Mouse (Mus musculus) monocyte, adult 5-6 weeks (primary cell): ENCODE data around the gene Celf6. TPM values are rescaled to one million over a fixed set of nuclear protein-coding genes. Genes with fewer than 3 reads are reported as not detected.

Experiments
- ATAC-seq: fragments of 153-309, 156-312 bp; replicated peaks from 2 replicates; pipeline ENCODE4 v1.8.0; 2017; ENCODE audit warnings: mild to moderate bottlenecking; ENCODE audit not compliant: low TSS enrichment, insufficient number of reproducible peaks, severe bottlenecking, poor library complexity, low FRiP score
- total RNA-seq: library from RNA; stranded (forward); fragments of 200-1000, 200-491, 200-594 nt; gene quantifications from 3 replicates; pipeline ENCODE4 v1.2.3, GENCODE M21; 2017

The Celf6 gene
- total RNA-seq, 1 experiment from 2014 or later, result not detected

DNA sequence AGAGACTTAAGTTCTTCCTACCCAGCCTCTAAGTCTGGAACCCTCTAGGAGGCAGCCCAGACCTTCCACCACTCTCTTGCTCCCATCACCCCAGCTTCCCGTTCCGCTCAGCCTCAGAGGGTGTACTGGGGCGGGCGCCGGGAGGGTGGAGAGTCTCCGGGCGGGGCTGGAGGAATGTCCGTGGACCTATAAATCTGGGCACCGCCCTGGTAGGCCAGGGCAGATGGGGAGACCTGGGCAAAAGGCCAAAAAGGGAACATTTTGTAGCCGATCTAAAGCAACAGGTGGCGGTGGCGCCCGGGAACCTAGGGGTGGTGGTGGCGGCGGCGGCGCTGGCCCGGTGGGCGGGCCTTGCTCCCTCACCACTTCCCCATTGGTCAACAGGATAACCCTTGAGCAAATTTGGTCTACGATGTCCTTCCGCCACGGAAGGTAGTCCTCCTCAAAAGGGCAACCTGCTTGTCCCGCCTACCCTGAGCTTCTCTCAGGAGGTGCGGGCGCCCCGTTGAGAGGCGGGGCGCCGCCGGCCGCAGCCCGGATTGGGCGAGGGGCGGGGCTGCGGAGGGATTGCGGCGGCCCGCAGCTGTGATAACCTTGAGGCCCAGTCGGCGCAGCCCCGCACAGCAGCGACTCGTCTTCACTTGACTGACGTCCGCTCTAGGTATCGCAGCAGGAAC lies 78.4 kb downstream of the Celf6 start, which contains the start of gene Pkm:
Gene Pkm (plus strand): TSS at position 411 of the 677 bp plus-strand sequence.
- peak; percentile 72 for ATAC-seq

Other genes with a start within 250 kb of the Celf6 start
- gene Bbs4, start 224.4 kb upstream of the Celf6 start, total RNA-seq, result 7.9 to 13.3 TPM (median 11.9 TPM) in 3 replicates
- 109 to 145 TPM (median 136 TPM) in 3 replicates for gene Arih1, start 91.3 kb upstream of the Celf6 start, total RNA-seq
- gene Hexa, start 38.4 kb upstream of the Celf6 start, total RNA-seq, result 97.3 to 114 TPM (median 107 TPM) in 3 replicates
- gene Tmem202, start 38.1 kb upstream of the Celf6 start, total RNA-seq, result 0.39 TPM in 1 of 3 replicates, not detected in the others
- 19.9 to 29.5 TPM (median 25.5 TPM) in 3 replicates for gene Parp6, start 39.4 kb downstream of the Celf6 start, total RNA-seq
- gene Pkm, start 78.5 kb downstream of the Celf6 start, total RNA-seq, result 498 to 575 TPM (median 546 TPM) in 3 replicates
- 0.19 to 0.53 TPM (median 0.49 TPM) in 3 replicates for gene Gramd2, start 102.2 kb downstream of the Celf6 start, total RNA-seq
- gene Senp8, start 172.8 kb downstream of the Celf6 start, total RNA-seq, result 0.57 to 5.4 TPM (median 0.85 TPM) in 3 replicates
- gene Myo9a, start 173.0 kb downstream of the Celf6 start, total RNA-seq, result 12.7 to 31.5 TPM (median 27.3 TPM) in 3 replicates